Mouse (Mus musculus): ENCODE data around the gene Nupr1.
A peak's percentile ranks its signal among the peaks of the same experiment; 100 is the strongest.

GRCm38 (mm10) chr7:126579172-126579571 lies 51.5 kb downstream of the Nupr1 start:
- no peak for TF ChIP-seq RCOR1 (IDR thresholded peaks at IDR 0.05; ENCODE audit: low read depth, low read length)
- TF ChIP-seq USF1 (IDR thresholded peaks at IDR 0.05; ENCODE audit: low read depth, low read length), result no peak
- TF ChIP-seq EP300 (IDR thresholded peaks at IDR 0.05; ENCODE audit: low read depth in 1 of 2, low read length in 2 of 2), result no peak
- TF ChIP-seq POLR2AphosphoS2 (IDR thresholded peaks at IDR 0.05; ENCODE audit: low read length), result no peak
- peak in 2 of 3 experiments; percentile 58 to 63; a peak in 5 of 6 replicates for TF ChIP-seq CTCF (IDR thresholded peaks at IDR 0.05 in 2 of 3, conservative IDR thresholded peaks at IDR 0.05 in 1 of 3; ENCODE audit: control insufficient read depth in 1 of 3, insufficient read depth in 1 of 3, low read depth in 2 of 3, low read length in 3 of 3, poor library complexity in 1 of 3, severe bottlenecking in 1 of 3)
- no peak for TF ChIP-seq HCFC1 (IDR thresholded peaks at IDR 0.05; ENCODE audit: low read depth, low read length)
- no peak for TF ChIP-seq MAZ (IDR thresholded peaks at IDR 0.05; ENCODE audit: low read depth, low read length)
- no peak for TF ChIP-seq KAT2A (conservative IDR thresholded peaks at IDR 0.05; ENCODE audit: low read depth, low read length)
- TF ChIP-seq USF2 (IDR thresholded peaks at IDR 0.05; ENCODE audit: borderline replicate concordance in 1 of 2, insufficient read depth in 1 of 2, low read depth in 1 of 2, low read length in 2 of 2), result no peak
- TF ChIP-seq SIN3A (IDR thresholded peaks at IDR 0.05; ENCODE audit: low read length), result no peak
- no peak for TF ChIP-seq POLR2A (IDR thresholded peaks at IDR 0.05; ENCODE audit: control insufficient read depth in 1 of 2, insufficient read depth in 1 of 2, low read depth in 1 of 2, low read length in 2 of 2, poor library complexity in 1 of 2)
- TF ChIP-seq MAX (IDR thresholded peaks at IDR 0.05; ENCODE audit: low read length), result no peak
- no peak for TF ChIP-seq GABPA (IDR thresholded peaks at IDR 0.05; ENCODE audit: low read depth, low read length)

All from MEL (cell line).